Mouse (Mus musculus): ENCODE results near the gene Stat2.
"Not testable (repeated sequence)": the region's sequence is repeated elsewhere in the genome, so short reads cannot be mapped to it uniquely, and the experiment has no call there.

Stat2 gene

GRCm38 (mm10) chr10:128302357-128302756 is 32.0 kb downstream of the Stat2 start:
- no peak for DNase-seq

GRCm38 (mm10) chr10:128302785-128303125 is 32.4 kb downstream of the Stat2 start:
- no peak for DNase-seq

- peak; percentile 100 for DNase-seq
Measured at GRCm38 (mm10) chr10:128303126-128304021, 33.0 kb downstream of the Stat2 start, which contains the start of gene Pan2. TSS of gene Pan2 (plus strand) at chr10:128303335.

- DNase-seq: no peak
Measured at GRCm38 (mm10) chr10:128309654-128310053, 39.3 kb downstream of the Stat2 start.

- DNase-seq: peak; percentile 35
Measured at GRCm38 (mm10) chr10:128310177-128310576, 39.8 kb downstream of the Stat2 start.

- DNase-seq: no peak
Measured at GRCm38 (mm10) chr10:128310902-128311301, 40.5 kb downstream of the Stat2 start.

GRCm38 (mm10) chr10:128315578-128315977 is 45.2 kb downstream of the Stat2 start:
- DNase-seq: no peak

- no peak for DNase-seq
Measured at GRCm38 (mm10) chr10:128321641-128322040, 51.3 kb downstream of the Stat2 start.

GRCm38 (mm10) chr10:128322141-128323108 is 52.1 kb downstream of the Stat2 start, which contains the start of gene Cnpy2:
TSS of gene Cnpy2 (plus strand) at chr10:128322459.
- peak; percentile 92 for DNase-seq

GRCm38 (mm10) chr10:128323516-128323915 is 53.2 kb downstream of the Stat2 start:
- no peak for DNase-seq

- DNase-seq: no peak
Measured at GRCm38 (mm10) chr10:128326825-128327224, 56.5 kb downstream of the Stat2 start.

- DNase-seq: no peak
Measured at GRCm38 (mm10) chr10:128327610-128328009, 57.3 kb downstream of the Stat2 start.

GRCm38 (mm10) chr10:128332358-128333249 is 62.2 kb downstream of the Stat2 start:
- DNase-seq: not testable (repeated sequence)

- DNase-seq: peak; percentile 87
Measured at GRCm38 (mm10) chr10:128335582-128335981, 65.2 kb downstream of the Stat2 start.

GRCm38 (mm10) chr10:128336195-128336594 is 65.8 kb downstream of the Stat2 start:
- DNase-seq: no peak

- no peak for DNase-seq
Measured at GRCm38 (mm10) chr10:128336597-128336996, 66.2 kb downstream of the Stat2 start.

- DNase-seq: peak; percentile 98
Measured at GRCm38 (mm10) chr10:128337306-128338181, 67.2 kb downstream of the Stat2 start, which contains the start of gene Cs. TSS of gene Cs (plus strand) at chr10:128337734.

- no peak for DNase-seq
Measured at GRCm38 (mm10) chr10:128338415-128338814, 68.1 kb downstream of the Stat2 start.

GRCm38 (mm10) chr10:128338948-128339347 is 68.6 kb downstream of the Stat2 start:
- no peak for DNase-seq

- no peak for DNase-seq
Measured at GRCm38 (mm10) chr10:128340257-128340656, 69.9 kb downstream of the Stat2 start.
